Mouse (Mus musculus): ENCODE measurements around the gene Foxk1. TPM values are rescaled to one million over a fixed set of nuclear protein-coding genes. Genes with fewer than 3 reads are reported as not detected.

The Foxk1 gene
- polyA plus RNA-seq, 1 experiment from 2014 or later, result 7.6 TPM

GRCm38 (mm10) chr5:142473696-142474095 lies 72.4 kb downstream of the Foxk1 start:
- Histone ChIP-seq H3K4me2 (replicated peaks) (no peak overlapping the region), H3K27me3 (no peaks in the 10 kb centered on the region), H3K36me3 (peaks cover 40% of the 10 kb centered on the region), H3K4me1 (0 out of 2 replicates have a peak, but pooled peaks cover 3% of the 10 kb centered on the region), H3K9me3 (no peaks in the 10 kb centered on the region), H3K27ac (replicated peaks) (no peak overlapping the region), H3K4me3 (no peak overlapping the region), H3K9ac (replicated peaks) (no peak overlapping the region)
- no peak for ATAC-seq (ENCODE audit: low FRiP score, low read depth)
- 66% methylated on average over 10 of the region's 10 CpGs for WGBS

DNA sequence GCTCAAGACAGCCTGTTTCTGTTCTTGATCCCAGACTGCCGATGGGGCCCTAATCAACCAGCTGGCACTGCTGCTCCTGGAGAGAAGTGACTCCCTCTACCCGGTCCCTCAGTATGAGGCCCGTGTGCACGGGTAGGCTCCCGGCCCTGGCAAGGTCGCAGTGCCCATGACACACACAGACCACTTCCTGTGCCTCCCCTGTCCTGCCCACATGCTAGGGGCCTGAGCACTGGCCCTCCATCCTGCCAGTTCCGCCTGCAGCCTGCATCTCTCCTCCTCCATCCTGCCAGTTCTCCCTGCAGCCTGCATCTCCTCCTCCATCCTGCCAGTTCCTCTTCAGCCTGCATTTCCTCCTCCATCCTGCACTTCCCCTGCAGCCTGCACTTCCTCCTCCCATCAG lies 74.4 kb downstream of the Foxk1 start:
- ATAC-seq (ENCODE audit: low FRiP score, low read depth), result no peak
- Histone ChIP-seq H3K27ac (replicated peaks) (no peak overlapping the region), H3K4me2 (replicated peaks) (no peak overlapping the region), H3K4me1 (peaks cover 7% of the 10 kb centered on the region), H3K9me3 (no peaks in the 10 kb centered on the region), H3K4me3 (no peak overlapping the region), H3K36me3 (peaks cover 24% of the 10 kb centered on the region; the same call in 1 of the 2 replicates), H3K27me3 (no peaks in the 10 kb centered on the region), H3K9ac (replicated peaks) (no peak overlapping the region)
- 82% methylated on average over 7 of the region's 7 CpGs for WGBS

- H3K4me2 ChIP-seq (replicated peaks), result no peak overlapping the region
- peaks cover 14% of the 10 kb centered on the region; the same call in 1 of the 2 replicates for H3K36me3 ChIP-seq
- no peak overlapping the region for H3K4me3 ChIP-seq
- peaks cover 7% of the 10 kb centered on the region for H3K4me1 ChIP-seq
- no peak overlapping the region for H3K27ac ChIP-seq (replicated peaks)
- H3K9me3 ChIP-seq, result no peaks in the 10 kb centered on the region
- H3K9ac ChIP-seq (replicated peaks), result no peak overlapping the region
- no peaks in the 10 kb centered on the region for H3K27me3 ChIP-seq
- ATAC-seq (ENCODE audit: low FRiP score, low read depth), result no peak
- 91% methylated on average over 12 of the region's 12 CpGs for WGBS
These were observed 76.0 kb downstream of the Foxk1 start for GRCm38 (mm10) chr5:142477346-142477745.

DNA sequence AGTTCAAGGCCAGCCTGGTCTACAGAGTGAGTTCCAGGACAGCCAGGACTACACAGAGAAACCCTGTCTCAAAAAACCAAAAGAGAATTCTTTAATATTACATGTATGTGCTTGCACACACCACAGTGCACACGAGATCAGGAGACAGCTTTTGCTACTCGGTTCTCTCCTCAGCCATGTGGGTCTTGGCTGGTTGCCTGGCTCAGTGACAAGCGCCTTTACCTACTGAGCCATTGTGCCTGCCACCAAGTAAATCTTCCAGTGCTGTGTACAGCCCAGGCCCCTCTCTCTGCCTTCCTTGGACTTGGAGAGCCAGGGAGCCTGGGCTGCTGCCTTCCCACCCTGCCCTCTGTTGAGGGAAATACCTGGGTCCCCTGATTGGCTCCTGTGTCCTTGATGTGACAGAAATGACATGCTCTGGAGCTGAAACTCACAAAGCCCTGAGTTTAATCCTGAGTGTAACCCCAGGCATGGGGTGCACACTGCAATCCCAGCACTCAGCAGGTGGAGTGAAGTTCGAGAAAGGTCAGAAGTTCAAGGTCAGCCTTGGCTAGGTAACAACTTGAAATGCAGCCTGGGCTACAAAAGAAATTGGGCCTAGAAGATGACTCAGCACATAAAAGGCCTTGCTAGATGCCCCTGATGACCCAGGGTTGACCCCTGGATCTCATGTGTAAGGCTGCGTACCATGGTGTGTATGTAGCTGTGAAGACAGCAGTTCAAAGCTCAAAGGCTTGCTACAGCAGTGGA lies 76.7 kb downstream of the Foxk1 start:
- 86% methylated on average over 5 of the region's 5 CpGs for WGBS
- H3K9me3 ChIP-seq, result no peaks in the 10 kb centered on the region
- H3K4me2 ChIP-seq (replicated peaks), result no peak overlapping the region
- H3K4me3 ChIP-seq, result no peak overlapping the region
- no peak overlapping the region for H3K27ac ChIP-seq (replicated peaks)
- peaks cover 7% of the 10 kb centered on the region for H3K4me1 ChIP-seq
- H3K9ac ChIP-seq (replicated peaks), result no peak overlapping the region
- ATAC-seq (ENCODE audit: low FRiP score, low read depth), result no peak
- H3K36me3 ChIP-seq, result peaks cover 14% of the 10 kb centered on the region; the same call in 1 of the 2 replicates
- H3K27me3 ChIP-seq, result no peaks in the 10 kb centered on the region

GRCm38 (mm10) chr5:142478829-142479435 lies 77.6 kb downstream of the Foxk1 start:
- no peaks in the 10 kb centered on the region for H3K27me3 ChIP-seq
- H3K27ac ChIP-seq (replicated peaks), result no peak overlapping the region
- H3K4me2 ChIP-seq (replicated peaks), result peak overlapping the region; percentile 23; the same call in 1 of the 2 replicates
- 31% methylated on average over 17 of the region's 17 CpGs for WGBS
- no peak overlapping the region for H3K9ac ChIP-seq (replicated peaks)
- no peak overlapping the region for H3K4me3 ChIP-seq
- H3K9me3 ChIP-seq, result no peaks in the 10 kb centered on the region
- ATAC-seq (ENCODE audit: low FRiP score, low read depth), result peak; percentile 47
- peaks cover 3% of the 10 kb centered on the region for H3K4me1 ChIP-seq
- H3K36me3 ChIP-seq, result peaks cover 14% of the 10 kb centered on the region; the same call in 1 of the 2 replicates

GRCm38 (mm10) chr5:142482512-142482911 lies 81.2 kb downstream of the Foxk1 start:
- WGBS, result 72% methylated on average over 2 of the region's 2 CpGs
- Histone ChIP-seq H3K27me3 (no peaks in the 10 kb centered on the region), H3K27ac (replicated peaks) (no peak overlapping the region), H3K9me3 (no peaks in the 10 kb centered on the region), H3K36me3 (no peaks in the 10 kb centered on the region), H3K4me3 (no peak overlapping the region), H3K4me1 (peaks cover 3% of the 10 kb centered on the region), H3K9ac (replicated peaks) (no peak overlapping the region), H3K4me2 (replicated peaks) (no peak overlapping the region)
- no peak for ATAC-seq (ENCODE audit: low FRiP score, low read depth)

DNA sequence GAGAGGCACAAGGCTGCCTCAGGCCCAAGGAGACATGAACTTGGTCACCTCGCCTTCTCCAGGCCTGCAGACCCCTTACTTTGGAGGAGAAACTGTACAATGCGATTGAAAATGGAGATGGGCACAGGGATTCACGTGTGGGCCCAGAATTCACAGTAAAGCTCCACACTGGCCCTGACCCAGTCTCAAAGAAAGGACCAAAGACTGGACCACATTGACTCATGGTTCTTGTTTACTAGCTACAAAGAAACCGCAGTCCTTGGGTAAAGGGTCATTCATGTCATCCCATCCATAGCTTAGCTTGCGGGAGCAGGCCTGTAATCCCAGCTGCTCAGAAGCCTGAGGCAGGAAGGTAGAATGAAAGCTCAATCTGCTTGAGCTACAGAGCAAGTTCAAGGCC lies 82.3 kb downstream of the Foxk1 start:
- no peak for ATAC-seq (ENCODE audit: low FRiP score, low read depth)
- H3K4me3 ChIP-seq, result no peak overlapping the region
- no peaks in the 10 kb centered on the region for H3K27me3 ChIP-seq
- H3K4me1 ChIP-seq, result peaks cover 3% of the 10 kb centered on the region
- no peak overlapping the region for H3K27ac ChIP-seq (replicated peaks)
- H3K9me3 ChIP-seq, result no peaks in the 10 kb centered on the region
- no peaks in the 10 kb centered on the region for H3K36me3 ChIP-seq
- WGBS, result 86% methylated on average over 5 of the region's 5 CpGs
- no peak overlapping the region for H3K4me2 ChIP-seq (replicated peaks)
- no peak overlapping the region for H3K9ac ChIP-seq (replicated peaks)

DNA sequence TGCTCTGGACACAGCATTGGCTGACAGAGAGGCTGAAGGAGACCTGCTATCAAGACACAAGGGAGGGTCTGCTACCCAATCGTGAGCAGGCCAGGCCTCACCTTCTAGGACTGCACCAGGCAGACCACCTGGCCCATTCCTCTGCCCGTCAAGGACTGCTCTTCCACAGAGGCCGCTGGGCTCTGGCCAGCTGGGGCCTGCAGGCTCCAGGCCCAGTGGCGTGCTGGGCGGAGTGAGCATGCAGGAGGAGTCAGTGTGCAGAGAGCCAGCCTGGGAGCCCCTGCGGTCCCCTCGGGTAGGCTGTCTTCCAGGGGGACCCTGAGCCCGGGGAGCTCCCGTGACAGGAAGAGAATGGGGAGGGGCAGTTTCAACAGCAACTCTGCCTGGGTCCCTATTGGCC lies 85.4 kb downstream of the Foxk1 start:
- H3K9ac ChIP-seq (replicated peaks), result 0 out of 2 replicates have a peak overlapping the region, but pooled peaks have one; percentile 4
- no peaks in the 10 kb centered on the region for H3K4me1 ChIP-seq
- no peaks in the 10 kb centered on the region for H3K36me3 ChIP-seq
- no peak overlapping the region for H3K27ac ChIP-seq (replicated peaks)
- ATAC-seq (ENCODE audit: low FRiP score, low read depth), result no peak
- no peak overlapping the region for H3K4me2 ChIP-seq (replicated peaks)
- WGBS, result 71% methylated on average over 9 of the region's 9 CpGs
- no peak overlapping the region for H3K4me3 ChIP-seq
- H3K27me3 ChIP-seq, result no peaks in the 10 kb centered on the region
- no peaks in the 10 kb centered on the region for H3K9me3 ChIP-seq

GRCm38 (mm10) chr5:142489955-142490707 lies 88.8 kb downstream of the Foxk1 start:
- no peak overlapping the region for H3K4me3 ChIP-seq
- no peak overlapping the region for H3K9ac ChIP-seq (replicated peaks)
- H3K27me3 ChIP-seq, result no peaks in the 10 kb centered on the region; the same call in 1 of the 2 replicates
- no peak overlapping the region for H3K27ac ChIP-seq (replicated peaks)
- H3K4me2 ChIP-seq (replicated peaks), result no peak overlapping the region
- H3K4me1 ChIP-seq, result no peaks in the 10 kb centered on the region
- no peak for ATAC-seq (ENCODE audit: low FRiP score, low read depth)
- no peaks in the 10 kb centered on the region for H3K9me3 ChIP-seq
- WGBS, result 84% methylated on average over 9 of the region's 9 CpGs
- no peaks in the 10 kb centered on the region for H3K36me3 ChIP-seq

DNA sequence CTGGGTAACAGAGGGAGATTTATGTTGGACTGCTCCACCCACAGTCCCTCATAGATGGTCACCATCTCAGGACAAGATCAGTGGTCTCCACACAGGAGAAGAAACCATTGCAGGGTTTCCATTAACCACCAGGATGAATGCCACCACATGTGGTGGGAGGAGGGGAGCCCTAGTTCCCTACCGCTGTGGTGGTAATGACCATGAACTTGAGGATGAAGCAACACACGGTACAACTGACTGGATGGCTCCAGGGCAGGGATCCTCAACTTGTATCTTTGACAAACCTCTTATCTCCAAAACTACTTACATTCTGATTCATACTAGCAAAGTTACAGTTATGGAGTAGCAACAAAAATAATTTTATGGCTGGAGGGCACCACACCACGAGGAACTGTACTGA lies 92.0 kb downstream of the Foxk1 start:
- no peak for ATAC-seq (ENCODE audit: low FRiP score, low read depth)
- Histone ChIP-seq H3K4me3 (no peak overlapping the region), H3K9me3 (no peaks in the 10 kb centered on the region), H3K9ac (replicated peaks) (no peak overlapping the region), H3K36me3 (no peaks in the 10 kb centered on the region), H3K27me3 (no peaks in the 10 kb centered on the region; the same call in 1 of the 2 replicates), H3K4me2 (replicated peaks) (no peak overlapping the region), H3K27ac (replicated peaks) (no peak overlapping the region), H3K4me1 (0 out of 2 replicates have a peak, but pooled peaks cover 6% of the 10 kb centered on the region)
- 90% methylated on average over 3 of the region's 3 CpGs for WGBS

DNA sequence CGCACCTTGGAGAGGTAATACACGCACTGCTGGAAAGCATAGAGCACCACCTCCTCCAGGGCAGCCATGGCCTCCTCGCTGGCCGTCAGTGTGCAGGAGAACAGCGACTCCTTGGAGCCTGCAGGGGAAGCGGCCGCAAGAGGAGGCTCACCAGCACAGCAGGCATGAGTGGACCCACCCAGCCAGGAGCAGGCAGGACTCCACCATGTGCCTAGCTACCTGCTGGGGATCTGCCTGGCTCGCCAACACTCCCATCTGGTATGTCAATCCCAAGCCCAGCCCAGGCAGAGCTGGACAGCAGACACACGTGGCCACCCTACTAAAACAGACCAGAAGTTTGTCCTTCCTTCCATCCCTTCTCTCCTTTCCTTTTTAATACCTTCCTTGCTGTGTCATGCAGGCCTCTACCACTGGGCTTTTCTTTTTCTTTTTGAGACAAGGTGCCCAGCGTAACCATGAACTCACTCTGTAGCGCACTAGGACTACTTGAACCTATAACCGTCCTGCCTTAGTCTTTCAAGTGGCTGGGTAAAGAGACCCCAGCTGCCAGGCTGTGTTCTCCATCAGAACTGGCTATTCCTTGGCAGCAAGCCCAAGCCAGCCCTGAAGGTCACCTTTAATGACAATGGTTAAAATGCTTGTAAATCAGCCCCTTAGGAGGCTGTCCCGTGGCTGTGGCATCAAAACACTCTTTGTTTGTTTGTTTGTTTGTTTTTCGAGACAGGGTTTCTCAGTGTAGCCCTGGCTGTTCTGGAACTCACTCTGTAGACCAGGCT lies 94.2 kb downstream of the Foxk1 start:
- Histone ChIP-seq H3K4me2 (replicated peaks) (no peak overlapping the region), H3K9ac (replicated peaks) (no peak overlapping the region)

More for the DNA sequence above, 94.2 kb downstream of the Foxk1 start:
- H3K27ac ChIP-seq (replicated peaks), result no peak overlapping the region
- no peaks in the 10 kb centered on the region for H3K9me3 ChIP-seq
- no peak overlapping the region for H3K4me3 ChIP-seq
- 62% methylated on average over 14 of the region's 14 CpGs for WGBS
- 0 out of 2 replicates have a peak, but pooled peaks cover 6% of the 10 kb centered on the region for H3K4me1 ChIP-seq
- no peaks in the 10 kb centered on the region; the same call in 1 of the 2 replicates for H3K27me3 ChIP-seq
- no peaks in the 10 kb centered on the region for H3K36me3 ChIP-seq
- ATAC-seq (ENCODE audit: low FRiP score, low read depth), result no peak
